Mouse (Mus musculus) macrophage (primary cell): ENCODE measurements around the gene Zfp37. TPM values are rescaled to one million over a fixed set of nuclear protein-coding genes. Genes with fewer than 3 reads are reported as not detected.
A peak's percentile ranks its signal among the peaks of the same experiment; 100 is the strongest.

Experiments
- H3K27ac ChIP-seq: fragments of 350-480 bp; formaldehyde crosslinking; 2 replicates; pipeline ENCODE4 v1.9.0; 2021
- H3K36me3 ChIP-seq: fragments of 350-480 bp; formaldehyde crosslinking; 2 replicates; pipeline ENCODE4 v1.9.0; 2021; ENCODE audit errors: inconsistent target
- H3K4me3 ChIP-seq: fragments of 350-480 bp; formaldehyde crosslinking; 2 replicates; pipeline ENCODE4 v1.9.0; 2021; ENCODE audit errors: inconsistent target
- H3K79me2 ChIP-seq: fragments of 350-480 bp; formaldehyde crosslinking; 2 replicates; pipeline ENCODE4 v1.9.0; 2021; ENCODE audit errors: inconsistent target
- WGBS: methylation state at CpG from one replicate; pipeline ENCODE4 v1.1.7; 2026; ENCODE audit warnings: inconsistent platforms; ENCODE audit not compliant: missing documents; 5-methylcytosine and 5-hydroxymethylcytosine counted together
- polyA plus RNA-seq: library from polyadenylated mRNA; stranded (reverse); fragments of 250-400 nt; gene quantifications from 3 replicates; pipeline ENCODE4 v1.2.4, GENCODE M21; 2018; ENCODE audit warnings: inconsistent platforms

Gene Zfp37
- polyA plus RNA-seq, 1 experiment from 2014 or later, result 0.04 TPM

DNA sequence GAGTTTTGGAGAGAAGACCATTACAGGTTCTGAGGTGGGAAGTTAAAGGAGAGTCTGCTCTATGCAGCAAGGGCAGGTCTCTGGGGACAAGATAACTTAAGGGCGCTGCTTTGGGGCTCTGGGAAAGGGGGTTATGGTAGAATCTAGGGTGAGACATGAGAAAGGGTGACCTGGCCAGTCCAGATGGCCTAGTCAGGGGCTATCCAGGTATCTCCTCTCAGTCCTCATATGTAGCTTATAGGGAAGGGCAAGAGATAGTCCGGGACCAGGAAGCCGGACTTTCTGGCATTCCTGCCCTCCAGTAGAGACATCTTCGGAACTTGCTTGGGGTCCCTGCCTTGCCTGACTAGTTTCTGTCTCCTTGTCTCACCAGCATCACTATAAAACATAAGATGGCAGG, 20.9 kb upstream of the Zfp37 start:
- H3K79me2 ChIP-seq, result no peaks in the 10 kb centered on the region
- 99% methylated on average over 4 of the region's 4 CpGs for WGBS
- H3K36me3 ChIP-seq, result no peaks in the 10 kb centered on the region
- no peak overlapping the region for H3K4me3 ChIP-seq
- no peak overlapping the region for H3K27ac ChIP-seq

DNA sequence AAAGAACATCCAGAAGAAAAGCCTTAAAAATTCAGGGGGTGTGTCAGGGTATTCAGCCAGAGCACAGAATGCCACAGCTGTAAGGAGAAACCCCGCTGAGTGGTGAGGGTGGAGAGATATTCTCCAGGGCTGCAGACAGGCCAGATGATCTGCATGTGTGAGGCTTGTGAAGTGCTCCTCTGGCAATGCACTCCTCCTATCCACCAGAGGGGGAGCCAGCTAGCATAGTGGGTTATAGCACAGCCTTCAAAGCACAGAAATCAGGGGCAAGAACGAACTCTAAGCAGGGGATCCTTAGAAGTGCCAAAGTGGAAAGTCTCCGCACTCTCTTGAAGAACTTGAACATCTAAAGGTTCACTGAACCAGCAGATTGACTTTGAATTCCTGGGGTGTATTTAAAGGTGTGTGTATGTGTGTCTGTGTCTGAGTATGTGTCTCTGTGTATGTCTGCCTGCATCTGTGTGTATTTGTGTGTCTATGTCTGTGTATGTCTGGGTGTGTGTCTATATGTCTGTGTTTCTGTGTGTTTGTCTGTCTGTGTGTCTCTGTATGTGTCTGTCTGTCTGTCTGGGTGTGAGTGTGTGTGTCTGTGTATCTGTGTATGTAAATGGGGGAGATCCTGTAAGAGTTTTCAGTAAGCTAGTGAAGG, 20.2 kb upstream of the Zfp37 start:
- no peak overlapping the region for H3K27ac ChIP-seq
- 73% methylated on average over 3 of the region's 3 CpGs for WGBS
- no peaks in the 10 kb centered on the region for H3K36me3 ChIP-seq
- no peaks in the 10 kb centered on the region for H3K79me2 ChIP-seq
- no peak overlapping the region for H3K4me3 ChIP-seq

DNA sequence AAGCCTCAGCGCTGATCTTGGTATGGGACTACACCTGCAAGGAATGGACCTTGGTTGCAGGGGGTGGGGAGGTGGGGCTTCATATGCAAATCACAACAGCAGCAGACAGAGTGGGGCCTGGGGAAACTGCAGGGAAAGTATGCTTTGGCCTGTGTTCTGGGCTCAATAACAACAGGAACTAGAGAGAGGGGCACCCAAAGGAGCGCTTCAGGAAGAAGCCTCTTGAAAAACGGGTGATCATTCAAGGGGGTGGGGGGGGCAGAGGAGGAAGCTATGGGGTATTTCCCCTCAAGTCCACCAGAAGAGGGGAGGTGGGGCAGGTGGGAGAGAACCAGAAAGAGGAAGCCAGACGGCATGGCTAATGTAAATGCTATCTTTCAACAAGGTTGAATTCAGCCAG, 17.5 kb upstream of the Zfp37 start:
- no peak overlapping the region for H3K27ac ChIP-seq
- no peak overlapping the region for H3K4me3 ChIP-seq
- no peaks in the 10 kb centered on the region for H3K36me3 ChIP-seq
- WGBS, result 19% methylated on average over 4 of the region's 4 CpGs
- no peaks in the 10 kb centered on the region for H3K79me2 ChIP-seq

DNA sequence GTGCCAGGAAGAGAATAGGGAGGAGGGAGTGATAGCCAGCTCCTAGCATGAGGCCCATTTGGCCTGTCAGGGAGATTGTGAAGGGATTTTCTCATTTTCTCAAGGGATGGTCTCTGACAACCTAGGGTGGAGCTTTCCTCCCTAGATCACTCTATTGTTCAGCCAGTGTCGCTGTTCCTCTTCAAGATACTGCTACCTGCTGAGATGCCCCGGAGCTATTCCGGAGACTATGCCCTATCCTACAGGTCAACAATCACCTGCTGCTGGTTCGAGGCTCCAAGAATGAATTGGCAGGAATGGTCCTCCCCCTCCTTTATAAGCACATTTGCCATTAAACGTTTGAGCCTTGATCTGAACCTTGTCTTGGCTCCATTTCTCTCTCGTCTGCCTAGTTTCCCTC, 9.7 kb upstream of the Zfp37 start:
- Histone ChIP-seq H3K79me2 (no peaks in the 10 kb centered on the region), H3K36me3 (no peaks in the 10 kb centered on the region), H3K27ac (no peak overlapping the region), H3K4me3 (no peak overlapping the region)
- WGBS, result 73% methylated on average over 6 of the region's 6 CpGs

DNA sequence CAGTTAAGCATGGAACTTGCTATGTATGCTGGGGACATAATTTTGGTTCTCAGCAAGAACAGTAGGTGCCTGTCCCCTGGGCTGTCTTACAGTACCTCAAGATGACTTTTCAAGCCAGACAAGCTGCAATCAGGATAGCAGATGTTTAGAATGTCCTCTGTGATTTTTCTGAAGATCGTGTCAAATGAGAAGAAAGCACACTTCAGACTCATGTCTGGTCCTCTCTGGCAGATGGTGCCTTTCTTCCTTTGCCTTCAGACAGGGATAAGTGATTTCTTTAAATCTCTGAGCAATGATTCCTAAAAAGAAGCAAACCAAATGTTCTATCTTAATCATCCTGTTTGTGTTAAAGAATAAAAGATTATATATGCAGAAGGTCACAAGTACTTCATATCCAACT, 694 bp downstream of the Zfp37 start:
- Histone ChIP-seq H3K79me2 (no peaks in the 10 kb centered on the region), H3K4me3 (no peak overlapping the region), H3K27ac (no peak overlapping the region), H3K36me3 (no peaks in the 10 kb centered on the region)
- 84% methylated on average over 1 of the region's 1 CpGs for WGBS

DNA sequence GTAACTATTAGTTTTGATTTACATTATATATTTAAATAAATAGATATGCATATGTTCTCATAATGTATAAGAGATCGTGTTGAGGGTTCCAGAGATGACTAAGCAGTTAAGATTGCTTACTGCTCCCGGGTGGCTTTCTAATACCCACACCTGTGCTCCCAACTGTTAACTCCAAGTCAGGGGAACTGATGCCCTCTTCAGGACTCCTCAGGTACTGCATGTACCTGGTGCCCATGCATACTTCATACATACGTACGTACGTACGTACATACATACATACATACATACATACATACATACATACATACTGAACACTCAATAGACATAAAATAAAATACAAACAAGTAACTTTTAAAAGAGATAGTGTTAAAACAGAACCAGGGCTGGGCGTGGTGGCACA, 1.4 kb downstream of the Zfp37 start:
- H3K4me3 ChIP-seq, result no peak overlapping the region
- 80% methylated on average over 7 of the region's 7 CpGs for WGBS
- H3K79me2 ChIP-seq, result no peaks in the 10 kb centered on the region
- H3K27ac ChIP-seq, result no peak overlapping the region
- H3K36me3 ChIP-seq, result no peaks in the 10 kb centered on the region

DNA sequence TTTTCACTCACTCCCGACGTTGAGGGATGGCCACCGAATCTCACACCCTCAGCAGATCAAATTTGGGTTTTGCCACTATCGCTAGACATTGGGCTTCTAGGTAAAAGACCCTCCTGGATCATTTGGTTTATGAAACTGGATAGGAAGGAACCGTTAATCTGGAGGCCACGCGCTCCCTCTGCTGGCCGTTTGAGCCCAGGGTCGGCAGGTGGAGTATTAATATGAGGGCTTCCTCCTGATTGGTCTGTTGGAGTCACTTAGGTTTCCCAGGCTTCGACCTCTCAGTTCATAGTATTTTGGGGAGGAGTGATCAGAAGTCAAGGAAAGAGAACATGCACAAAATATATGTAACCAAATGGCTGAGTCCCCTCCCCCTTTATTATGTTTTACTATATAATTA, 2.5 kb downstream of the Zfp37 start:
- H3K79me2 ChIP-seq, result no peaks in the 10 kb centered on the region
- no peaks in the 10 kb centered on the region for H3K36me3 ChIP-seq
- WGBS, result 44% methylated on average over 10 of the region's 10 CpGs
- no peak overlapping the region for H3K4me3 ChIP-seq
- no peak overlapping the region for H3K27ac ChIP-seq

DNA sequence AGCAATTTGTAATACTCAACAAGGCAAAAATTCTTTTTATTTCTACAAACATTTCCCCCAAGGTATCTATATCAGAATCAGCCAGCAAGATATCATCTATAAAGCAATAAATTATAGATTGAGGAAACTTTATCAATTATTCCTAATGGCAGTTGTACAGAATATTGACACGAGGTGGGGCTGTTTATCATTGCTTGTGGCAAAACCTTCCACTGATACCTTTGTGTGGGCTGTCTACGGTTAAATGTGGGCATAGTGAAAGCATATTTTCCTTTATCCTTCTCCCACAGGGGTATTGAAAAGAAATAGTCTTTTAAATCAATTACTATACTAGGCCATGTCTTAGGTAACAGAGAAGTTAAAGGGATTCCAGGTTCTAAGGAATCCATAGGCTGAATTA, 17.4 kb downstream of the Zfp37 start:
- H3K79me2 ChIP-seq, result no peaks in the 10 kb centered on the region
- 81% methylated on average over 2 of the region's 2 CpGs for WGBS
- no peak overlapping the region for H3K27ac ChIP-seq
- no peak overlapping the region for H3K4me3 ChIP-seq
- no peaks in the 10 kb centered on the region for H3K36me3 ChIP-seq

DNA sequence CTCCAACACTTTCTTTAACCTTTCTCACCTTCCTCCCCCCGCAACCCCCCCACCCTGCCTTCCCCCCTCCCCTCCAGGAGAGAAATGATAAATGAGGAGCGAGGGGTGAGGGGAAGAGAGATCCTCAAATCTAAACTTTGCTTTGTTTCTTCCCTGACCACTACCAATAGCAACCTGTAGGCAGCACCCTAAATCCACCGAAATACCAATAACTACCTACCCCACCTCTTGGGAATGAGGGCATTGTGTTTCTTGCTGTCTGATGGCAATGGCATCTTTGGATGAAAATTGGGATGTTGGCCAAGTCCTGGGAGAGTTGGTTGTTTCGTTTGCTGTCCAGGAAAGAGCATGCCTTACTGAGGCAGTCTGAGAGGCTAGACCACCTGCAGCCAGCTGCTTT, 20.8 kb downstream of the Zfp37 start:
- 73% methylated on average over 4 of the region's 4 CpGs for WGBS

DNA sequence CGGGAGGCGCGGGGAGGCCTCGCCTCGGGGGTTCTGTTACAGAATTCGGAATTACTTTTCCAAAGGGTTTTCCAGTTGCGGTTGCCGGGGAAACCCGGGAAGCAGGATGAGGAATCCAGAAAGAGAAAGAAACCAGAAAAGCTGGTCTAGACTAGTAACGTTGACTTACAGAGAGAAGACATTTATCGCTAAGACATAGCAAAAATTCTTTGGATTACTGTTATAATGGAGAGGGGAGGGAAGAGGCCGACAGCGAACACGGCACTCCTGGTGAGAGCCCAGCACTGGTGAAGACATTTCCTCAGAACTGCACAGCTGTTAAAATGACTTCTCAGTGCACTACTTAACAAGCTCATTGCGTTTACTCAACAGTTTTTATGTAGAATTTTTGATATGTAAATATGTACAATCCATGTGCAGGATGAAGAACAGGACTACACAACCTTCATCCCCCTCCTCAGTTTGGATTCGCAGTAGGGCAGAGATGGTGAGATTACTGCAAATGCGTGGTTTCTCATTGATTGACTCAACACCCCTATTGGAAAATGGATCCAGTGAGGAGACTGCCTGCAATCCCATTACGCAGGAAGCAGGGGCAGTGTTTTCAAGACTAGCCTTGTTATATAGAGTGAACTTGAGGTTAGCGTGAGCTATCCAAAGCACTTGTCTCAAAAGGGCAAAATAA, 22.0 kb downstream of the Zfp37 start:
- H3K27ac ChIP-seq, result no peak overlapping the region
- WGBS, result 15% methylated on average over 19 of the region's 19 CpGs
- no peaks in the 10 kb centered on the region for H3K79me2 ChIP-seq
- no peaks in the 10 kb centered on the region for H3K36me3 ChIP-seq
- H3K4me3 ChIP-seq, result peak overlapping the region; percentile 8; the same call in 1 of the 2 replicates

More for the DNA sequence above, 20.8 kb downstream of the Zfp37 start:
- Histone ChIP-seq H3K36me3 (no peaks in the 10 kb centered on the region), H3K4me3 (no peak overlapping the region), H3K79me2 (no peaks in the 10 kb centered on the region), H3K27ac (no peak overlapping the region)

DNA sequence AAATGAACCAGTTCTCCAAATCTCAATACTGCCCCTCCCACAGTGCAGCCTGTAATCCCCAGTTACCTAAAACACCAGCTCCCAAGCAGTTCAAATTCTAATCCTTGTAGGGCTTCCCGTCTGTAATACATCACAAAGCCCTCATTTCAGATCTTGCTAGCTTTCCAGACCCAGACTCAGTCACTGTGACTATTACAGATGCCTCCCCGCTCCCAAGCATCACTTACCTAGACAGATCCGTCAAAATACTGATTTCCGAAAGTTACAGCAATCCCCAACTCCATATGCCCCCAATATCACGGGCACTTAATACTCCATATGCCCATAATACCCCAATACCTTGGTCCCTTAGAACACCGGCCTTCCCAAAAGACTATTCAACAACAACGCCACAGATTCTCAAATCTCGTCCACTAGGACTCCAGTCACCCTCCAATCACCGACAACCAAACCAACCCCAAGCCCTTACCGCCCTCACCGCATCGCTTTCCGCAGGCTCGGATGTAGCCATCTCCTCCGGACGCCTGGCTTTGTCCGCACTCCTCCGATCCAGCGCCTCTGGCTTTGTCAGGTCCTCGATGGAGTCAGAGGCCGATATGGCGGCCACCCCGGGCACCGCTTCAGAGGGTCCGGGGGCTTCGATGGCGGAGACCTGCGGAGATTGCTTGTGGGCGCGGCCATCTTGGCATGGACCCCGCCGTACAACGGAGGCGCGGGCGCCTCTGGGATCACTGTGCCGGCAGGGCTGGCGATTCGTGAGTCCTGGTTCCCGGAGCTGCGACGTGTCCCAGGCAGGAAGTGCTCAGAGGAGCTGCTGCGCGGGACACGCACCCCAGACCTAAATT, 22.8 kb downstream of the Zfp37 start:
- Histone ChIP-seq H3K79me2 (no peaks in the 10 kb centered on the region), H3K27ac (no peak overlapping the region), H3K36me3 (no peaks in the 10 kb centered on the region), H3K4me3 (peak overlapping the region; percentile 8; the same call in 1 of the 2 replicates)
- 5% methylated on average over 45 of the region's 45 CpGs for WGBS

DNA sequence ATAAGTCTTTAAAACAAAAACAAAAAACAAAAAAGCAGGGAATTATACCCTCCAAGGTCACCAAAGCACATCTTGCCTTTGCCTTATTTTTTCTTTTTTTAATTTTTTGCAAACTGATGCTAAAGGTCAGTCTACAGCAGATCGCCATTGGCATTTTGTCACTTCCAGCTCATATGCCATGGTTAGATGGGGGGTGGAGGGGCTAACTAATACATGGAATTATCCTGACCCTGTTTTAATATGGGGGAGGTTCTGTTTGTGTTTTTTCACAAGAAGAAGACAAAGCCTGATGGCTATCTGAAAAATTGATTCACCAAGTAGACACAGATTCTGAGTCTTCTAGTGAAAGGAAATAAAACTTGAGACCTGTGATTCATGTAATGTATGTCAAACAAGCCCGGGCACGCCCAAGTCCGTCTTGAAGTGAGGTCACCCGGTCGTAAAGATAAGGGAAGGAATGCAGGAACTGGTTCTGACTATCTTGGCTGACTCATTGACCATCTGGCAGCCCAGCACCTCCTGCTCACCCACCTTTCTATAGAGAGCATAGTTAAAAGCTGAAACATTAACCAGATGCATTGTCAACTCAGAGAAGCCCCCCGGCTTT, 30.8 kb downstream of the Zfp37 start:
- no peak overlapping the region for H3K4me3 ChIP-seq
- H3K79me2 ChIP-seq, result no peaks in the 10 kb centered on the region
- no peaks in the 10 kb centered on the region for H3K36me3 ChIP-seq
- H3K27ac ChIP-seq, result no peak overlapping the region
- WGBS, result 93% methylated on average over 7 of the region's 7 CpGs

DNA sequence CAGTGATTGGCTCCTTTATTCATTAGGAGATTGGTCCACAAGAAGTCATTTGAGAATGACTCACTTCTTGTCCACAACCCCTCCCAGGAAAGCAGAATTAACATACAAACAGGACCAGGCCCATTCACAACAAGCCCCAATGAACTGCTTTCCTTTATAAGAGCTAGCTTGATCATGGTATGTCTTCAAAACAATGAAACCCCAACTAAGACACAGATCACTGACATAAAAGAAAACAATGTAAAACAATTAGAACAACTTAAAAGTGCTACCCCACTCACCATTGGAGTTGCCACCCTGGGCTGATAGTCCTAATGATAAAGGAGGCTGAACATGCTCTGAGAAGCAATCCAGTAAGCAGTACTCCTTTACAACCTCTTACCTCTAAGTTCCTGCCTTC, 42.1 kb downstream of the Zfp37 start:
- H3K79me2 ChIP-seq, result no peaks in the 10 kb centered on the region
- H3K27ac ChIP-seq, result no peak overlapping the region
- H3K4me3 ChIP-seq, result no peak overlapping the region
- no peaks in the 10 kb centered on the region for H3K36me3 ChIP-seq

DNA sequence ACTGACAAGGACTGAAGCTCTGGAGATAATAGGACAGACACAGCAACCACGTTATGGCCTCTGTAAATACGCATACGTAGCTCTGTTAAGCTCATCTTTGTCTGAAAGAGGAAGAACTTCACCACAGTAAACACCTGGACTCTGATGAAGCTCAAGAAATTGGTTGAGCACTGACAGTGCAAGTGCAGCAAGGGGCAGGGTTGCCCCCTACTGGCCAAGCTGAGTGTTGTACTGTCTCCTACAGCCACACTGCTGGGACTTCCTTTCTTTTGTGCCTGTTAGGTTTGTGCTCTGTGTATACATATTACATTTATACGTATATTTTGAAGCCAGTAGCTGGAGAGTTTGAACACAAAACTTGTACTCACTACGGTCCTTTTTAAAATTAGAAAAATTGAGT, 53.6 kb downstream of the Zfp37 start:
- Histone ChIP-seq H3K79me2 (no peaks in the 10 kb centered on the region), H3K36me3 (no peaks in the 10 kb centered on the region), H3K4me3 (no peak overlapping the region), H3K27ac (no peak overlapping the region)
- 36% methylated on average over 5 of the region's 5 CpGs for WGBS

DNA sequence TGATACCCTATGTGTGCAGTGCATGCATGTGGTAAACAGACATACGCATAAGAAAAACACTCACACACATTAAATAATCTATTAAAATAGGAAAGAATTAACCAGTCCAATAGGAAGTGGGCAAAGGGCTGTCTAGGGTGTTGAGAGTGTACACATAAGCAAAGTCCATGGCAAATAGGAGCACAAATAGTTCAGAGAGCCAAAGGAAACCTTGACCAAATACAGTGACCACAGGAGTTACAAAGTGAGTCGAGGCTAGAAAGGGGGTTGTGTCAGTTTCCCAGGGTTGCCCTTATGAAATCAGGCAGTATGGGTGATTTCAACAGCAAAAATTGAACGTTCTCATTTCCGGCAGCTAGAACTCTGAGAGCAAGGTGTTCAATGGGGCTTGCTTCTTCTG, 56.4 kb downstream of the Zfp37 start:
- H3K36me3 ChIP-seq, result no peaks in the 10 kb centered on the region
- no peak overlapping the region for H3K27ac ChIP-seq
- no peak overlapping the region for H3K4me3 ChIP-seq
- 80% methylated on average over 4 of the region's 4 CpGs for WGBS
- H3K79me2 ChIP-seq, result no peaks in the 10 kb centered on the region
